Mouse (Mus musculus) inflammation-experienced regulatory T-cells, adult 6 months (primary cell): ENCODE measurements around the gene Zfp266. TPM values are rescaled to one million over a fixed set of nuclear protein-coding genes. Genes with fewer than 3 reads are reported as not detected.
A peak's percentile ranks its signal among the peaks of the same experiment; 100 is the strongest.
"Not testable (repeated sequence)": the region's sequence is repeated elsewhere in the genome, so short reads cannot be mapped to it uniquely, and the experiment has no call there.

ENCODE experiments used
- ATAC-seq: one replicate; pipeline ENCODE4 v1.8.0; 2017
- polyA plus RNA-seq, 3 experiments: library from polyadenylated mRNA; unstranded; fragments of 100-300 nt; shearing (Covaris generic); gene quantifications; one replicate each; pipeline ENCODE4 v1.2.1; 2017

Gene Zfp266
- 10 to 100 TPM; 44.4 to 55.8 (median 46.6) TPM for polyA plus RNA-seq

DNA sequence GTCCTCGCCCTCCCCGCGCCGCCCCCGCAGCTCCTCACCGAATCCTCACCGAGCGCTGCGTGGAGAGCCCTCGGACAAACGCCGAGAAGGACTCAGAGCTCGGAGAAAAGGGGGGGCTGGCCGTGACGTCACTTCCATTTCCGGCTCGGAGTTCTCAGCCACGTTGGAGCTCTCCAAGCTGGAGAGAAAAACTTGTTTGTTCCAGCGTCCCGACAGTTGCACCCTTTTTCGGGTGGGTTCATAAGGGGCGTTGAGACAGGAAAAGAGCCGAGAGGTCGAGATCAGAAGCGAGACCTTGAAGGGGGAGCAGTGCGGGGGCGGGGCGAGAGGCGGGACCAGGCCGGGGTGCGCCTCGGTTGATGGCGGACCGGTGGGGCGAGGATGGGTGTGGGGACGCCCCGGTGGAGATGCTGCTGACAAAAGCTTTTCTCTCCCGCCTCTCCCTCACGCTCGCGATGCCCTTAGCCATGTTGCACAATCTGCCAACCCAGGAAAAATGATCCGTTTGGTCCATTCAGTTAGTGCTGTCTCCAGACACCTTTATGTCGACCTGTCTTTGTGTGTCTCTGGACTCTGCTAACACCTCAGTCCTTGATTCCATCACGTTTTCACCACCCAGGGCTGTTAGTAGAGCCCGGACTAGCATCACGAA is at the start of gene Zfp266:
Gene Zfp266 (minus strand): TSS at position 112 of the 652 bp plus-strand sequence.
- peak; percentile 97 for ATAC-seq

DNA sequence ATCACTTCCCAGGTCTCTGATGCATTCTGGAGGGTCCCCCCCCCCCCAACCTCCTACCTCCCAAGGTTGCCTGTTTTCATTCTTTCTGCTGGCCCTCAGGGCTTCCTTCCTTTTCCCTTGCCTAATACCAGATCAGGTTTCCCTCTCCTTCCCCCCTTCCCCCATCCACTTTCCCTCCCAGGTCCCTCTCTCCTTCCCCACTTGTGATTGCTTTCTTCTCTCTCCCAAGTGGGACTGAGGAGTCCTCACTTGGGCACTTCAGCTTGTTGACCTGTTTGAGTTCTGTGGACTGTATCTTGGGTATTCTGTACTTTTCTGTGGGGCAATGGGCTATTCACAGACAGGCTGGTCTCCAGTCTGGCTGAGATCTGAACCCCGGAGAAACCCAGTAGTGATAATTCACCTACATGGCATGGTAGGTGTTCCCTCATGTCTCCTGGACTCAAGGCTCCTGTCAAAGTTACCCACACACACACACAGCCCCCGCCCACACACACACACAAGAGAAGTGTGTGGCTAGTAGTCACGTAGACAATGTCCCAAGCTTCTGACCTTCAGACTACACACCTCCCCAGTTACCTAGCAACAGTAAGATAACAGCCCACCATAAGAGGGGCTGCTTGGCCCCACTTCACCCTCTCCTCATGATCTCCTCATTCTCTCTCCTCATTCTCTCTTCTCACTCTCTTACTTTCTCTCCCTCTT is 44.3 kb upstream of the Zfp266 start:
- ATAC-seq = not testable (repeated sequence)

GRCm38 (mm10) chr9:20562177-20562576 is 41.0 kb upstream of the Zfp266 start:
- no peak for ATAC-seq

DNA sequence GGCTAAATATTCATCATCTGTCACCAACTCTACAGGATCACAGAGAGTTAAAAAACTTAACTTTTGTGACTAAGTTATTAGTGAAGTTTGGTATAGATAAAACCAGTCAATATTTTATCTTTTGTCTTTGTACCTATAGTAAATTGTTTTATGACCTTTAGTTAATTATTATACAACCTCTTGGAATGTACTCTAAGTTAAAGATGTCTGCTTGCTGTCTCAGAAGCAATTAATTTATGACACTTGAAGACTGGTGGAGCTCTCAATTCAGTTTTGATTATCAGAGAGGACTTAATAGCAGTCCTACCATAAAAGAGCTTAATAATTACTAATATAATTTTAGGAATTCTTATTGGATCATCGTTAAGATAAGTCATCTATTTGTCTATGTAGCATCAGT is 31.5 kb upstream of the Zfp266 start:
- ATAC-seq = no peak

DNA sequence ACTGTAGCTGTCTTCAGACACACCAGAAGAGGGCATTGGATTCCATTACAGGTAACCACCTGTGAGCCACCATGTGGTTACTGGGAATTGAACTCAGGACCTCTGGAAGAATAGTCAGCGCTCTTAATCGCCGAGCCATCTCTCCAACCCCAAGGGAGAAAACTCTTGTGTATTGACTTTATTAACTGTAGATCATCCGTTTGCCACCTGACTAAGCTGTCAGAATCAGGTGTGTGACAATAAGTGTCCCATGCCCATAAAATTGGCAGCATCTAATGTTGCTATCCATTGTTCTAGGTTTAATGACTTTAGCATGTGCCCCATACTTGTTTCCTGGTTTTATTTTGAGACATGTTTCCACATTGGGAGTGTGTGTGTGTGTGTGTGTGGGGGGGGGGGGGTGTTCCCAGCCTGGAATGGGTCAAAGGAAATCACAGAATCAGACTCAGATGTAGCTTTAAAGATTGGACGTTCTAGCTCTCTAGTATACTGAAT is 30.6 kb upstream of the Zfp266 start:
- ATAC-seq = no peak

DNA sequence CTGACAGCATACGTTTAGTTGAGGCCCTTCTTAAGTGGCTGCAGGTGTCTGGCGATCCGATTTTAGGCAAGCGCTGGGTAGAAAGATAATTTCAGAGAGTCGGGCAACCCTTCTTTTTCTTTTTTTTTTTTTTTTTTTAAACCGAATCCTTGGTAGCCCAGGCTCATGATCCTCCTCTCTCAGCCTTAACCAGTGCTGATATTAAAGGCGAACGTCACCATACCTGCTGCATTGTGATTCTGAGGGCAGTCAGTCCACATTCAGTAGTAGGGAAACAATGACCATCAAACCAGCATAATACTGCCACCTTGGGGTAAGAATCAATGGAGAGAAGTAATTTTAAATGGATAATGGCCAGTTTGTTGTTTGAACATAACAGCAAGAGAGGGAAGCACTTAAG is 23.9 kb upstream of the Zfp266 start:
- no peak for ATAC-seq

- peak; percentile 72 for ATAC-seq
Measured at GRCm38 (mm10) chr9:20544070-20544821, 23.0 kb upstream of the Zfp266 start.

GRCm38 (mm10) chr9:20543496-20543895 is 22.3 kb upstream of the Zfp266 start:
- no peak for ATAC-seq

DNA sequence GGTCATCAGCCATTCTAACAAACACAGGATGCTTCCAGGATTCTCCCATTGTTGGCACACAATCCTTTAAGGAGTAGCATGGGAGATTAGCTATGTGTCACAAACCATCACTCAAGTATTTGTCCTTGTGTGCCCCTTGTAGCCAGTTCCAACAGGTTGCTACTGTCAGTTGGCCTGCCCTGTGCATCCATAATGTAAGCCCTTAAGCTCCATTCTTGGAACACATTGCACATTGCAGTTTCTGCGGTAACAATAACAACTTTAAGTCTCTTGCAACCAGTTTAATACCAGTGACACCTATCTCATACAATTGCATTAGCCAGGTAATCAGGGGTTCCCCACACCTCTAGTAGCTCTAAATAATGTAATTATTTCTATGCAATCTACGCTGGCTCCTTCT is 15.4 kb upstream of the Zfp266 start:
- no peak for ATAC-seq

GRCm38 (mm10) chr9:20534326-20534926 is 13.2 kb upstream of the Zfp266 start:
- no peak for ATAC-seq

- no peak for ATAC-seq
Measured at GRCm38 (mm10) chr9:20520531-20521210, 546 bp downstream of the Zfp266 start.

DNA sequence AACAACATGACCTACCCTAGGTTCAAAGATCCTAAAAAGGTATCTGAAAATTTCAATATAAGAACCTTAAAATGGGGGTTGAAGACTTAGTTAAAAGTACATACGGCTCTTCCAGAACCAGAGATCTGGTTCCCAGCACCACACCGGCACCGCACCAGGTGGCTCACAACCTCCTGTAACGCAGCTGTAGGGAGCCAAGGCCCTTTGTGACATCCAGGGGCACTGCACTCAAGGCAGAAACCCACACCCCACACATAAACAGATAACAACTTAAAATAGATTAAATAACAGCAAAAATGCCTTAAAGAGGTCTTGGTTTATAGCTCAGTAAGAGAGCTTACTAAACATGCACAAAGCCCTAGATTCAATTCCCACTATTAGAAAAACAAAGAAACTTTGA is 1.3 kb downstream of the Zfp266 start:
- no peak for ATAC-seq

- no peak for ATAC-seq
Measured at GRCm38 (mm10) chr9:20518708-20519107, 2.5 kb downstream of the Zfp266 start.

DNA sequence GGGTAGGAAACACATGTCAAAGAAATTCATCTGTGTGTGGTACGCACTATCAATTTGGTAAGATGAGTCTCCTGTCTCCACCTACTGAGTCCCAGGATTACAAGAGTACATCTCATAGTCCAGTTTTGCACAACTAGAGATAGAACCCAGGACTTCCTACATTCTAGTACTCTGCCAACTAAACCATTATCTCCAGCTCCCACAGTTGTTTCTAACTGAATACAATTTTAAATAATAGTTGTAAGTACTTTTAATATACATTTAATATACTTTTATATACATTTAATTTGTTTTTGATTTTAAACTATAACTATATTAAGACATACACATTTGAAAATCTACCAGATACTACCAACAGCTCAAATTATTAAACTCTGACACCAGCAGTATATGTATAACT is 3.5 kb downstream of the Zfp266 start:
- no peak for ATAC-seq

DNA sequence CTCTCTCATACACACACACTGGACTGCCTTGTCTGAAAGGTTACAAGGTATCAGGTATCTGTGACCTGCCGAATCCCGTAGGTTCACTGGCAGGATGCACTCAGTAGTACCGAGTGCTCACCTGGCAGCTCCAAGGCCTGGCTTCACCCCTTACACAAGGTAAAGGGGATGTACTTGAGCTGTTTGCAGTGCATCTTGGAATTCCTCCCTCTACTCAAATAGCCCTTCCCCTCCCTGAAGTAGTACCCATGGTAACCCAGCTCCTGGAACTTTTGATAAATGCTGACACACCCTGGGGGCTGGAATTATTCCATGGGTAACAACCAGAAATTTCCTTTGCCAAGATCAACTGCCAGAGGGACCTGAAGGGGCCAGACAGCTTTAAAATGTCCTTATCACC is 7.2 kb downstream of the Zfp266 start:
- ATAC-seq = no peak

GRCm38 (mm10) chr9:20512714-20513113 is 8.5 kb downstream of the Zfp266 start:
- no peak for ATAC-seq

DNA sequence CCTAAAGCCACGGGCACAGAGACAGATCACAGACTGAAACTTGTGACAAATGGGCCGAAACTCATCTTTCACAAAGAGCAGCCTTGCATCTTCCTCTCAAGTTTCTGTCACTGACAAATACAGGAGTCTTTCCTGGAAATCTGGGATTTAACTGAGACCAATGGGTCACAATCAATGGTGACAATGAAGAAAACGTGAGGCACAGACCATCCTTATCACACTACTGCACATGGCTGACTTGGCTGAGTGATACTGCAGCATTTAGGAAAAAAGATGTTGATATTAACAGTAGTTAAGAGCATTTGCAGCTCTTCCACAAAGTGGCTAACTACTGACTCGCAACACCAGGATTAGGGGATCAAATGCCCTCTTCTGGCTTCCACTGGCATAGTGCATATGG is 9.6 kb downstream of the Zfp266 start:
- ATAC-seq = no peak

DNA sequence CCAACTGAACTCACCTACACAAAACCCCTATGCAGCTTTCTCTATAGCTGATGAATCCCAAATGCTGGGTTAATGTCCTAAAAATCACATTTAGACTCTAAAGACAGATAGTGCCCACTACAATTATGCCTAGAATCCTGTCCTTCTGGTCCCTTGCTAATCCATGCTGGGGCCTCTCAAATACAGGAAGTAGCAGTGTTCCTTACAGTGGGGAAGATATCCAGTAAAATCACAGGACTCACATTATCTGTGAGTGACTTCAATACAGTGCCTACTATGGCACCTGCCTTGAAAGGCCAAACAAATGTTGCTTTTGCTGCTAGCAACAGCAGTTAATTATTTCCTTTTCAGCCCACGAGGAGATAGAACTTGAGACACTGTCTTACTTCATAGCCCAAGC is 10.9 kb downstream of the Zfp266 start:
- no peak for ATAC-seq

DNA sequence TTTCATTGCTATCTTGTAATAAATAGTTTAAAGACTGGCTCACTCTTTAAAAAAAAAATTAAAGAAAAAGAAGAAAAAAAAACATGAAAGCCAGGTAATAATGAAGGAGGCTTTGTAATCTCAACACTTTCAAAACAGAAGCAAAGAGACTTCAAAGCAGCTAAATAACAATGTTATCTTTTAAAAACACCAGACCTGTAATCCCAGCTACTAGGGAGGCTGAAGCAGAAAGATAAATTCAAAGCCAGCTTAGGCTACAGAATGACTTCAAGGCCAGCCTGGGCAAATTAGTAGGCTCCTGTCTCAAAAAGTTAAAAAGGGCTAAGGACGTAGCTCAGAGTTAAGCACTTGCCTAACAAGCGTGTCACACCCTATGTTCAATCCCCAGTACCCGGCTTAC is 11.5 kb downstream of the Zfp266 start:
- ATAC-seq = no peak

DNA sequence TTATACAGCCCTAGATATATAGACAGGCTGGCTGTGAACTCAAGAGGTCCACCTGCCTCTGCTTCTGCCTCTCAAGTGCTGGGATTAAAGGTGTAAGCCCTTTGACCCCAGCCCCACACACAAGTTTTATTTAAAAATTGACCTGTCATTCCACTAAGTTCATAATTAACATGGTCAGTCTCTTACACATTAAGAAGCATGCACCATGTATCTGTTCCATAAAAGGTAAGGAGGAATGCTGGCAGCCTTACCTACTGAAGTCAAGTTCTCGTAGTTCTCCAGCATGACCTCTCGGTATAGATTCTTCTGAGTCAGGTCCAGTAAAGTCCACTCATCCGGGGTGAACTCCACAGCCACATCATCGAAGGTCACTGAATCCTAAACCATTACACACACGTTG is 16.4 kb downstream of the Zfp266 start:
- no peak for ATAC-seq

DNA sequence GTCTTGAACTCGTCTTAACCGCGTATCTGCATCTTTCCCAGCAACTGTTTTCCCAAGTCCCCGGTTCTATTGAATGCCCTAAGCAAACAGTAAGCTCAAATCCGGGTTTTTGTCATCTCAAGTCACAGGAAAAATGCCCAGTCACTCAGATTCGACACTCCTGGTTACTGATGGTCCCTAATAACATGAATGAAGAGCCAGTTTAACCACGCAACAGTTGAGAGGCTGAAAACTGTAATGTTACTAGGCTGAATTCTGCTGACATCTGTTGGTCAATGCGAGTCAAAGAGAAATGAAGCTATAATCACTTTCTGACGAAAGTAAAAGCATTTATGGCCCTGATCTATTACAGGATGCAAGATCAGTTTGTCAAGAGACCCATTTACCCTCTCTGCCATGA is 27.9 kb downstream of the Zfp266 start:
- ATAC-seq = peak; percentile 1

- ATAC-seq = peak; percentile 97
Measured at GRCm38 (mm10) chr9:20492527-20493233, 28.5 kb downstream of the Zfp266 start, which contains the start of gene Zfp426. Zfp426 (minus strand) TSS chr9:20492746.
